Mouse (Mus musculus) forebrain, embryonic 16.5 days (tissue): ENCODE measurements around the gene Pdzd2. TPM values are rescaled to one million over a fixed set of nuclear protein-coding genes. Genes with fewer than 3 reads are reported as not detected.
A peak's percentile ranks its signal among the peaks of the same experiment; 100 is the strongest.

Experiments
- ATAC-seq: fragments of 200-750 bp; cut with Nextera tagmentation; 2 replicates; pipeline ENCODE4 v1.8.0; 2017; ENCODE audit warnings: mild to moderate bottlenecking, moderate library complexity
- H3K27ac ChIP-seq: fragments of 300-500 bp; sonication (generic); 2 replicates; pipeline ENCODE4 v1.5.1; 2014; ENCODE audit warnings: low read length, control low read depth
- H3K27me3 ChIP-seq: fragments of 300-500 bp; sonication (generic); replicated peaks from 2 replicates; pipeline ENCODE4 v1.6.1; 2014; ENCODE audit warnings: low read length; ENCODE audit not compliant: control insufficient read depth, insufficient read depth
- H3K36me3 ChIP-seq: fragments of 300-500 bp; sonication (generic); 2 replicates; pipeline ENCODE4 v1.6.1; 2014; ENCODE audit not compliant: control insufficient read depth, insufficient read depth
- H3K4me1 ChIP-seq: fragments of 300-500 bp; sonication (generic); replicated peaks from 2 replicates; pipeline ENCODE4 v1.6.1; 2014; ENCODE audit warnings: low read length; ENCODE audit not compliant: control insufficient read depth, insufficient read depth
- H3K4me2 ChIP-seq: fragments of 300-500 bp; sonication (generic); 2 replicates; pipeline ENCODE4 v1.6.1; 2014; ENCODE audit warnings: mild to moderate bottlenecking, low read length, control low read depth
- H3K4me3 ChIP-seq: fragments of 300-500 bp; sonication (generic); replicated peaks from 2 replicates; pipeline ENCODE4 v1.5.1; 2014; ENCODE audit warnings: mild to moderate bottlenecking, low read length, control low read depth
- H3K9ac ChIP-seq: fragments of 300-500 bp; sonication (generic); replicated peaks from 2 replicates; pipeline ENCODE4 v1.6.1; 2014; ENCODE audit warnings: low read depth, low read length, control low read depth
- H3K9me3 ChIP-seq: fragments of 300-500 bp; sonication (generic); 2 replicates; pipeline ENCODE4 v1.6.1; 2016; ENCODE audit warnings: low read length; ENCODE audit not compliant: control insufficient read depth
- WGBS: fragments of 180-500 bp; shearing (Covaris S2); extraction: QIAGEN DNeasy Blood & Tissue Kit; methylation state at CpG from one replicate; pipeline ENCODE4 v1.1.7; 2014; 5-methylcytosine and 5-hydroxymethylcytosine counted together
- polyA plus RNA-seq: library from polyadenylated mRNA; unstranded; fragments of >200 nt; fragmentation: Nextera tagmentation; extraction: Ambion mirVana; gene quantifications from 2 replicates; pipeline ENCODE4 v1.2.1, GENCODE M21; 2015

Pdzd2 gene
- polyA plus RNA-seq, 1 experiment from 2014 or later: 8.1 TPM

DNA sequence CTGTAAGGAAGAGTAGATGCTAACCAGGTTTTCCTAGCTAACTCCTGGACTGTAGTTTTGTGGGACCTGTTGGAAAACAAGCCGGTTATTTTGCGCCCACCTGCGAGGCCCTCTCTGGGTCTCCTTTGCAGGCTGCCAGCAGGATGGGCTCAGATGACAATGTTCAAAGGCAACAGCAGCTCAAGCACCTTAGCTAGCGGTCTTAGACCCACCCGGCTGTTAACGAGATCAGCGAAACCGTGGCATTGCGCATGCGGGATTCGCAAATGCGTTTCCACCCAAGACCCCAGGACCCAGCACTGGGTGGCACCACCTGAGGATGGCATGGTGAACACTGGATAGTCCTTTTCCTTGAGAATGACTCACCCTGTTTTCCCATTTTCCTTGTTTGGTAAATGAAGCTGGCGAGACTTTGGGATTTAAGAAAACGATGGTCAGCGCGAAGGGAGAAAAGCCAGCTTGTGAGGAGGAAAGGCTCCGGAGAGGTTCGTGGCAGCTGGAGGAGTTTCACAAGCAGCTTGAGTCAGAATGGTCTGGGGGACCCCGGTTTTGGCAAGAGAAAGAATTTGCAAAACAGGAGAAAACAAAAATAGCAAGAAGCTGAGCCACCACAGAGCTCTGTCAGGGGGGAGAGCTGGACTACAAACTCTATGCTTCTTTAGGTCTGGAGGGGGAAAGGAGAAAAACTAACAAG lies 379.1 kb downstream of the Pdzd2 start:
- no peaks in the 10 kb centered on the region for H3K36me3 ChIP-seq
- no peaks in the 10 kb centered on the region for H3K9me3 ChIP-seq
- no peaks in the 10 kb centered on the region for H3K27me3 ChIP-seq
- WGBS: 80% methylated on average over 19 of the region's 19 CpGs
- H3K4me1 ChIP-seq: peaks cover 5% of the 10 kb centered on the region
- H3K27ac ChIP-seq: no peak overlapping the region
- no peak for ATAC-seq
- no peak overlapping the region for H3K9ac ChIP-seq
- no peak overlapping the region for H3K4me2 ChIP-seq
- no peak overlapping the region for H3K4me3 ChIP-seq

DNA sequence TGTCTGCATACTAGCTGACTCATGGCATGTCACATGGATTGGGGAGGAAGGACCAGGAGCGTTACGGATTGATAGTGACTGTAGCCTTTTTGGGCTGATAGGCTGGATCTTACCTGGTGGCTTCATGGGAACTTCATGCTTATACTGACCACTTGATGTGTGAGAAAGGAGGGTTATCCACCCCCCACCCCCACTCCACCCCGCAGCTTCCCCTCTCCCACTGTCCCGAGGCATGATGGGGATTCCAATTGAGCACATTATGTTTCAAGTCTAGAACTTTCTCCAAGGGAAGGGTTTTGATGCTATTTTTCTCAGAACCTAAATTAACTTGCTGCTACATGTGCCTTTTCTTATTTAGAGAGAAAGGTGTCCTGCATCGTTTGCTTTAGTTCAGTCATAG lies 381.3 kb downstream of the Pdzd2 start:
- no peak overlapping the region for H3K9ac ChIP-seq
- no peak overlapping the region for H3K27ac ChIP-seq
- H3K4me1 ChIP-seq: no peaks in the 10 kb centered on the region
- H3K36me3 ChIP-seq: no peaks in the 10 kb centered on the region; the same call in 1 of the 2 replicates
- no peak overlapping the region for H3K4me3 ChIP-seq
- H3K4me2 ChIP-seq: no peak overlapping the region
- H3K9me3 ChIP-seq: no peaks in the 10 kb centered on the region
- 96% methylated on average over 5 of the region's 5 CpGs for WGBS
- no peaks in the 10 kb centered on the region for H3K27me3 ChIP-seq
- no peak for ATAC-seq

DNA sequence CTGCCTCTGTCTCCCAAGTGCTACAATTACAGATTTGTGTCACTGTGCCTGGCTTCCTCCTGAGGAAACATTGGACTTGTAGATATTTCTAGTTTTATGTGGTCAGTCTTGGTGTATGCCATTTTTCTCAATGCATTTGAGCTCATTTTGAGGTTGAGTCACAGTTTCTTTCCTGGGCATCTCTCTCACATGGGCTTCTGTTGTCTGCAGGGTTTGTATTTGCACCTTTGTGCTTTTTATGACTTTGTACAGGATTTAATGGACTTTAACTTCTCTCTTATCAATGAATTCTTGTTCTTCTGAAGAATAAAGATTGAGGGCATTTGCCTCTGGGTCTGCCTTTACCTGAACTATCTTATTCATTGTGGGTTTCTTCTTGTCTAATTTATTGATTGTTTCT lies 382.3 kb downstream of the Pdzd2 start:
- H3K27ac ChIP-seq: no peak overlapping the region
- no peak overlapping the region for H3K4me2 ChIP-seq
- peaks cover 4% of the 10 kb centered on the region for H3K36me3 ChIP-seq
- ATAC-seq: no peak
- H3K9ac ChIP-seq: no peak overlapping the region
- no peaks in the 10 kb centered on the region for H3K4me1 ChIP-seq
- no peaks in the 10 kb centered on the region for H3K27me3 ChIP-seq
- H3K4me3 ChIP-seq: no peak overlapping the region
- H3K9me3 ChIP-seq: no peaks in the 10 kb centered on the region

DNA sequence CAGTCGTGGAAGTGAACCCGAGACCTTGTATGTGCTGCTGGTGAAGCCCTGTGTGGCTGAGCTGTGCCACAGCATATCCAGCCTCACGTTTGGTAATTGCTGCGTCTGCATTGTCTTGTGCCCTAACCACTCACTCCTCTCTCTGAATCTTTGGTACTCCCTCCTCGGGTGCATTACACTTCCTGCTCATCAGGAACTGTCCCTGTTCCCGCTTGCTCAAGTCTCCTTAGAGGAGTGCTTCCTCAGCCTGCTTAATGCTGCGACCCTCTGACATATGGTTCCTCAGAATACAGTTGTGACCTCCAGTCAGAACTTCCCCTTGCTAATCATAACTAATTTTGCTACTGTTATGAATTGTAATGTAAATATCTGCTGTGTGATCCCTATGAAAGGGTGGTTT lies 383.8 kb downstream of the Pdzd2 start:
- no peak overlapping the region for H3K4me2 ChIP-seq
- 90% methylated on average over 7 of the region's 7 CpGs for WGBS

DNA sequence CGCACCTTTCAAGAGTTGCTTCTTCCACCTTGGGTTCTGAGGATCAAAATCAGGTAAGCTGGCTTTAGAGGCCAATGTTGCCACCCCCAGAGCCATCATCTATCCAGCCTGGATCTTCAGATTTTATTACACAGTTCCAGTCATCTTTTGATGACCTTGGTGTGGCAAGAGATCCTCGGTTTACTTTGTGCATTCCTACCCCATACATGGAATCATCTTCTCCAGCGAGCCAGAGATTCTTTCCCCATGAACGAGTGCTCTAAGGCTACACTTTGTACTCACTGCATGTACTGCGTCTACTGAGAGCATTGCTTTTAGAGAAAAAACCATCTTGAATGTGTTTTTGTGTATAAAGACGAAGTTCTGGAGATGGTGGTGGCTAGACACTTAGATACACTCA lies 384.5 kb downstream of the Pdzd2 start:
- H3K27ac ChIP-seq: no peak overlapping the region
- no peak overlapping the region for H3K4me3 ChIP-seq
- H3K9me3 ChIP-seq: no peaks in the 10 kb centered on the region
- no peaks in the 10 kb centered on the region for H3K27me3 ChIP-seq
- H3K9ac ChIP-seq: no peak overlapping the region
- peaks cover 4% of the 10 kb centered on the region for H3K36me3 ChIP-seq
- 93% methylated on average over 6 of the region's 6 CpGs for WGBS
- no peak for ATAC-seq
- H3K4me1 ChIP-seq: no peaks in the 10 kb centered on the region
- no peak overlapping the region for H3K4me2 ChIP-seq

More for the DNA sequence above, 383.8 kb downstream of the Pdzd2 start:
- no peak for ATAC-seq
- no peak overlapping the region for H3K27ac ChIP-seq
- no peaks in the 10 kb centered on the region for H3K27me3 ChIP-seq
- no peaks in the 10 kb centered on the region for H3K4me1 ChIP-seq
- peaks cover 4% of the 10 kb centered on the region for H3K36me3 ChIP-seq
- H3K4me3 ChIP-seq: no peak overlapping the region
- no peak overlapping the region for H3K9ac ChIP-seq
- H3K9me3 ChIP-seq: no peaks in the 10 kb centered on the region

DNA sequence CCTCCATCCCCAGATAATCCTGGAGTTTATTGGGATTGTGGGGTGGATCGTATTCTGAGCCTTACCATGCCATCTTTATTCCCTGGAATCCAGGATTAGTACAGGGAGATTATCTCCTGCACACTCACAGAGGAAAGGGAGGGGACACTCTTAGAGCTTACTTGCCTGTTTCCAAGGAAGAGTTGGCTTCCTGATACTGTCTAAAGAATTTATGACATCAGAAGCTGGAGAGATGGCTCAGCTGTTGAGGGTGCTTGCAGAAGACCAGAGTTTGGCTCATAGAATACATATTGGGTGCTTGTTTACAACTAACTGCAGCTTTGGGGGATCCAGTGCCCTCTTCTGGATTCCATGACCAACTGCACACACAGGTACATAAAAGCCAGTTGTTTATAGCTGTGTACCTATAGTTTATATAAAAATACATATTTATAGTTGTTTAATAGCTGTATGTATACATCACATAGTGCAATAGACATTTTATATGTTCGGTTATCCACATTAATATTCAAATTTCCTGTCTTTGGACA lies 385.4 kb downstream of the Pdzd2 start:
- H3K27me3 ChIP-seq: no peaks in the 10 kb centered on the region
- H3K4me2 ChIP-seq: no peak overlapping the region
- no peak overlapping the region for H3K27ac ChIP-seq
- no peak overlapping the region for H3K4me3 ChIP-seq
- WGBS: 92% methylated on average over 2 of the region's 2 CpGs
- H3K9ac ChIP-seq: no peak overlapping the region
- no peak for ATAC-seq
- no peaks in the 10 kb centered on the region for H3K4me1 ChIP-seq
- H3K9me3 ChIP-seq: no peaks in the 10 kb centered on the region
- H3K36me3 ChIP-seq: peaks cover 8% of the 10 kb centered on the region

DNA sequence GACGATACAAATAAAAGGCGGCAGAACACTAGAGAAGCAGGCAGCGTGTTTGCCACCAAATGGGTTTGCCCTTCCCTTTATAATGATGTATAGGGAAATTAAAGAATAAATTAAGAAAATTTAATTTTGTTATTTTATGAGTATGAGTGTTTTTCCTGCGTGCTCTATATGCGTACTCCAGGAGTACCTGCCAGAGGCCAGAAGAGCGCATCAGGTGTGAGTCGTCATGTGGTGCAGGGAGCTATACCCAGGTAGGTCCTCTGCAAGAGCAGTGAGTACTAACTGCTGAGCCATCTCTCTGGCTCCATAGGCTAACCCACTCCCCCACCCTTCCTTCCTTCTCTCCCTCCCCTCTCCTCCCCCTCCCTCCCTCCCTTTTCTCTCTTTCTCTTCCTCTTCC lies 388.3 kb downstream of the Pdzd2 start:
- no peak overlapping the region for H3K4me2 ChIP-seq
- H3K4me3 ChIP-seq: no peak overlapping the region
- H3K27me3 ChIP-seq: no peaks in the 10 kb centered on the region
- ATAC-seq: peak; percentile 37; the same call in 1 of the 2 replicates
- peaks cover 11% of the 10 kb centered on the region for H3K36me3 ChIP-seq
- no peaks in the 10 kb centered on the region for H3K9me3 ChIP-seq
- no peaks in the 10 kb centered on the region for H3K4me1 ChIP-seq
- 86% methylated on average over 7 of the region's 7 CpGs for WGBS
- H3K9ac ChIP-seq: no peak overlapping the region
- H3K27ac ChIP-seq: no peak overlapping the region

DNA sequence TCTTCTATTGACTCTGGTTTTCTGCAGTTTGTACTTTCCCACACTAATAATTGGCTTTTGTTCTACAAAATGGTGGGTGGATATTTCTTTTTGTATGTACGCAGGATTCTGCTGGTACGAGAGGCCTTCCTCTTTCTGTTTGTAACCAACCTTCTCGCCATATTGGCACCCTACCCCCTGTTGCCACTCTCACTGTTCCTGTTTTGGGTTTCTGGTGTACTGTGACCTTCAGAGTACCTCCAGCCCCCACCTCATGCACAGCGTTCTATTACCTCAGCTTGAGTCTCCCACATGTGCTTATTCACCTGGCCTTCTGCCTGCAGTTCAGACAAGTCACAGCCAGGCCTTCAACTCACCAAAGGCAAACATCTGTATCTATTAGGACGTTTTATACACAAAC lies 389.9 kb downstream of the Pdzd2 start:
- no peak overlapping the region for H3K4me3 ChIP-seq
- no peaks in the 10 kb centered on the region for H3K9me3 ChIP-seq
- WGBS: 93% methylated on average over 5 of the region's 5 CpGs
- H3K4me1 ChIP-seq: no peaks in the 10 kb centered on the region
- peaks cover 11% of the 10 kb centered on the region for H3K36me3 ChIP-seq
- H3K9ac ChIP-seq: no peak overlapping the region
- no peaks in the 10 kb centered on the region for H3K27me3 ChIP-seq
- H3K27ac ChIP-seq: no peak overlapping the region
- no peak for ATAC-seq
- H3K4me2 ChIP-seq: no peak overlapping the region

DNA sequence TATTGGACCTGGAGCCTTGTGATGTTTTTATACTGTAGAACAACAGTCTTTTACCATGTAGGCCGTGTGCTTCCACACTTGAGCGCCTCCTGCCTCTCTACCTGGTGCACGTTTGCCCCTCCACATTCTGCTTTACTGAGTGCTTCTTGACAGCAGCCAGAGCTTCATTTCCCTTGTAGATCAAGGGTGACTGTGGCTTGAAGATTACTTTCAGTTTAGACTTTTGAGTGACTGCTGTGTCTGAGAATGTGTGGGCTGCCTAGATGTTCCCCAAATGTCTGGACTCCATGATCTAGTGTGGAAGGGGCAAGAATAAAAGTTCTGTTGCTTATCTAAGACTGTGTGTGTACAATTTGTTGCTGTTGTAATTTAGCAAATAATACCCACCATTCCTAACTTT lies 390.8 kb downstream of the Pdzd2 start:
- peaks cover 11% of the 10 kb centered on the region for H3K36me3 ChIP-seq
- H3K9ac ChIP-seq: no peak overlapping the region
- no peak overlapping the region for H3K27ac ChIP-seq
- no peak for ATAC-seq
- no peak overlapping the region for H3K4me3 ChIP-seq
- no peaks in the 10 kb centered on the region for H3K9me3 ChIP-seq
- H3K27me3 ChIP-seq: no peaks in the 10 kb centered on the region
- WGBS: 87% methylated on average over 3 of the region's 3 CpGs
- H3K4me2 ChIP-seq: no peak overlapping the region
- no peaks in the 10 kb centered on the region for H3K4me1 ChIP-seq

DNA sequence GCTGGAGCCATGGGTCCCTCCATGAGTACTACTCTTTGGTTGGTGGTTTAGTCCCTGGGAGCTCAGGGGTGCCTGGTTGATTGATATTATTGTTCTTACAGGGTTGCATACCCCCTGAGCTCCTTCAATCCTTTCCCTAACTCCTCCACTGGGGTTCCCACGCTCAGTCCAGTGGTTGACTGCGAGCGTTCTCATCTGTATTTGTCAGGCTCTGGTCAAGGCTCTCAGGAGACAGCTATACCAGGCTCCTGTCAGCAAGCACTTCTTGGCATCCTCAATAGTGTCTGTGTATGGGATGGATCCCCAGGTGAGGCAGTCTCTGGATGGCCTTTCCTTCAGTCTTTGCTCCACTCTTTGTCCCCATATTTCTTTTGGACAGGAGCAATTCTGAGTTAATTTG lies 392.8 kb downstream of the Pdzd2 start:
- H3K4me2 ChIP-seq: no peak overlapping the region
- peaks cover 9% of the 10 kb centered on the region for H3K36me3 ChIP-seq
- WGBS: 94% methylated on average over 3 of the region's 3 CpGs
- H3K27me3 ChIP-seq: no peaks in the 10 kb centered on the region
- no peak overlapping the region for H3K27ac ChIP-seq
- ATAC-seq: no peak
- H3K4me3 ChIP-seq: no peak overlapping the region
- no peaks in the 10 kb centered on the region for H3K9me3 ChIP-seq
- H3K9ac ChIP-seq: no peak overlapping the region
- no peaks in the 10 kb centered on the region for H3K4me1 ChIP-seq
